Mouse (Mus musculus) layer of hippocampus, adult 11-12 months (tissue): ENCODE results near the gene Acads.
"Not testable (repeated sequence)": the region's sequence is repeated elsewhere in the genome, so short reads cannot be mapped to it uniquely, and the experiment has no call there.

ENCODE experiments used
- DNase-seq: peaks from one replicate; pipeline ENCODE4 v3.0.0; 2022; ENCODE audit warnings: low spot score

Gene Acads

DNA sequence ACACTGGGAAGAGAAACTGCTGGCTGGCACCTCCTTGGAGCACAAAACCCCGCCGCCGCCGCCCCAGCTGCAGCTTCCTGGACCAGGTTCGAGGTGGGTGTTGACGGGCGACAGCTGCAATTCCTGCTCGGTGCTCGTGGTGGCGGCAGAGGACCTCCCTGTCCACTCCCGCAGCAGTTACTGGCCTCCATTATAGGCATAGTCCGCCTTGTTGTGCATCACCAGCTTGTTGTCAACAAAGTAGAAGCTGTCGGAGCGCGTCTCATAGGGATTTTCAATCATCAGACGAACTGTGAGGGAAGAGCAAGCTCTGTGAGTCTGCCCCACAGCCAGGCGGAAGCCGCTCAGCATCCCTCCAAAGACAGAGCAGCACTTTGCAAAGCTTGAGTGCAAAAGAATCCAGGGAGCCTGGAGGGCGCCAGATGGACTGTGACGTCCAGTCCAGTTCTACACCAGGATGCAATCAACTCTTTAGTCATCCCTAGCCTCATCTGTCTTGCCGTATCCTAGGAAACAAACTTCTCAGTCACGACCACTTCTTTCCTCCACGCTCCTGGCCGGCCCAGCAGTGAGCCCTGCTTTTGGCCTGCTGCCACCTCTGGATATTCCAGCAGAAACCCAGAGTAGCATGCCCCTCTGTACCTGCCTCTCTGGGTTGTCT, 6.2 kb upstream of the Acads start:
- peak; percentile 89 for DNase-seq

GRCm38 (mm10) chr5:115124690-115125089, 5.5 kb upstream of the Acads start:
- DNase-seq: no peak

- DNase-seq: no peak
Observed at GRCm38 (mm10) chr5:115120978-115121377, 1.8 kb upstream of the Acads start.

- DNase-seq: no peak
Observed at GRCm38 (mm10) chr5:115117467-115117866, 1.7 kb downstream of the Acads start.

- no peak for DNase-seq
Observed at GRCm38 (mm10) chr5:115116426-115116825, 2.7 kb downstream of the Acads start.

DNA sequence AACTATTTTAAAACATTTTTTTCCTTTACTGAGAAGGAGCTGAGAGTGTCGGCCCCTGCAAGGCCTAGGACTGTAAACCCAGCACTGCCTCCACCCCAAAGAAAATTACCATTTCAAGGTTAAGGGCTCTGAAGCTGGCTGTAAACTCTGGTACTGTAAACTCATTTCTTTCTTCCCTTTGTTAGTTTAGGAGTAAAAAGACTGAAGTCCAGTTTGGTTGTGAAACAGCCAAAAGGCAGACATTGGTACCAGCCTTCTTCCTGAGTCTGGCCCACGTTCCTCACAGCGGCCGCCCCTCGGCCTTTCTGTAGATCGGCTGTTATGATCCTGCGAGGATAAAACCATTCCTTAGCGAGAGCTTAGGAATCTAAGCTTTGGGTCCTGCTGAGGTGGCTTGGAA, 4.6 kb downstream of the Acads start:
- no peak for DNase-seq

- no peak for DNase-seq
Observed at GRCm38 (mm10) chr5:115113244-115113643, 5.9 kb downstream of the Acads start.

GRCm38 (mm10) chr5:115111156-115111555, 8.0 kb downstream of the Acads start:
- DNase-seq: no peak

DNA sequence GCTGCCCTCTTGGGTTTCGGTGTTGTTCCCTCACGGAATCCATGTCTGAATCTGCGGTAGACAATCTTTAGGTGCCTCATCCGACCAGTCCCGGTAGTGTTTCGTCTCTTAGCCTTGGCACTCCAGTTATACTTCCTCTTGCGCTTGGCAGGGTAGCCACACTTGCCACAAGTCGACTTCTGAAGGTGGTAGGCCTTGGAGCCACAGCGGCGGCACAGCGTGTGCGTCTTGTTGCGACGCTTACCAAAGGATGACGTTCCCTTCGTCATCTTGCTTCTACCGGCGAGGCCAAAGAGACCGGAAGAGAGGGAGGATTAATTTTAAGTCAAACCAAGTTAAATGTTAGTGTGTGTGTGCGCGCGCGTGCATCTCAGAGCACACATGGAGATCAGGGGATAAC, 15.9 kb downstream of the Acads start:
- not testable (repeated sequence) for DNase-seq

- no peak for DNase-seq
Observed at GRCm38 (mm10) chr5:115102231-115102630, 16.9 kb downstream of the Acads start.

GRCm38 (mm10) chr5:115100473-115100872, 18.7 kb downstream of the Acads start:
- no peak for DNase-seq

GRCm38 (mm10) chr5:115099991-115100390, 19.2 kb downstream of the Acads start:
- no peak for DNase-seq

DNA sequence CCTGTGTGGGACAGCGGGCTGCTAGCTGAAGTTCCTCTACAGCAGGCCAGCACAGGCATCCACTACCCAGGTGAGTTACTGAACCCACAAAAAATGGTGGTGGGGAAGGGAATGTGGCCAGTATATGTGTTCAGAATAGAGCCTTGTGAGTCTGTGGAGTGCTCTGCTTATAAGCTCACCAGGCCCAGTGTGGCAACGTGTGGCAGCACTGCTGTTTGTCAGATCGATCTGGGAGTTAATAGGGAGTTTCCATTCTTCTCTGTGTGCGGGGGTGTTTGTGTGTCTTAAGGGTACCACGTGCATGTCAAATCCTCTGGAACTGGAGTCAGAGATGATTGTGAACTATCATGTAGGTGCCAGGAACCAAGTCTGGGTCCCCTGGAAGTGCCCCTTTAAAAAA, 19.6 kb downstream of the Acads start:
- DNase-seq: no peak

DNA sequence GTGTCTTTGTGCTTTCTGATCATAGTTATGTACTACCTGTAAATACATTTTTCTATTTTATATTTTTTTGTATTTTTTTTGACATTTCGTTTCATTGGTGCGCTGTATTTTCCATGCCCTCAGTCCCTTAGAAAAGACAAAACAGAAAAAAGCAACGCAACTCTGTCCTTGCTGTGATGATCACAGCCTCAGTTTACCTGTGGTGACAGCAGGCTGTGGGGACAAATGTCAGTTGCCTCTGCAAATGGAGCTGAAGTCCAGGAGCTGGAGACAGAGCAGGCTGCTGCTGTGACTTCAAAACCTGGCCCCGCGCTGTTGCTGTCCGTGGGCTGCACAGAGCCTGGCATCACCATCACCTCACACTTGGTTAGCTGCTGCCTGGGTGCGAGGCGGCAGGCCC, 21.0 kb downstream of the Acads start, which contains the start of gene Gm10401:
Gene Gm10401 (minus strand): TSS at position 101 of the 400 bp plus-strand sequence.
- DNase-seq: no peak

- DNase-seq: no peak
Observed at GRCm38 (mm10) chr5:115091776-115092175, 27.4 kb downstream of the Acads start.

GRCm38 (mm10) chr5:115091015-115091414, 28.1 kb downstream of the Acads start:
- no peak for DNase-seq

DNA sequence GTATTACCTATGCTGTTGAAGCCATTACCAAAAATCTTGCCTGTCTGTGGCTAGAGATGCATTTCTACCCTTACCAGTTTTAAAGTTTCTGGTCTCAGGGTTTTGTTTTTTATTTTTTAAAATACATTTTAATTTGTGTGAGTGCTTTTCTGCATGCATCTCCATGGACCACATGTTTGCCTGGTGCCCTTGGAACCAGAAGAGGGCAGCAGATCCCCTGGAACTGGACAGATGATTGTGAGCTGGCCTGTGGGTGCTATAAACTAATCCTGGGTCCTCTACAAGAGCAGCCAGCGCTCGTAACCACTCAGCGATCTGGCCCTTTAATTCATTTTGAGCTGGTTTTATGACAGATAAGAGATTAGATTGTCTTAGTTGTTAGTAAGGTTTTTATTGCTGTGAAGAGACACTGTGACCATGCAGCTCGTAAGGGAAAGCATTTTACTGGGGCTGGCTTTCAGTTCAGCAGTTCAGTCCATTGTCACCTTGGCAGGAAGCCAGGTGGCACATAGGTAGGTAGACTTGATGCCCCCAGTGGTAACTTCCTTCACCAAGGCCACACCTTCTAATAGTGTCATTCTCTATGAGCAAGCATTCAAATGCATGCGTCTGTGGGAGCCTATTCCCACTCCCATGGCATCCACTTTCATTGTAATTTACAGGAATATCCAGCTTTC, 29.4 kb downstream of the Acads start:
- no peak for DNase-seq

DNA sequence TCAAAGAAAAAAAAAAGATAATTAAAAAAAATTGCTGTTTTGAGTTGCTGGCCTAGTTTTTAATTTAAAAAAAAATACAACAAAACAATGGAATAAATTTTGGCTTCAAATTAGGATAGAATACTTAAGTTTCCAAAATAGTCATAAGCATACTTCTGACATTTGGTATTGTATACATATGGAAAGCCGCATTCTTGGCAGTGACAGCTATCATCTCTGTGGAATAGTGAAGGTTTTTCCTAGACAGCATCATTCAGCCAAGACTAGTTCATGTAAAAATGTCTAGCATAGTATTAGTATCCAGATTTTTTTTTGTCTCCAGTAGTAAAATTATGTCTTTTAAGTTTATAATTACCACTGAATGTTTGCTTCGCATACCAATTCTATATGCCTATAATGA, 33.5 kb downstream of the Acads start:
- DNase-seq: no peak

DNA sequence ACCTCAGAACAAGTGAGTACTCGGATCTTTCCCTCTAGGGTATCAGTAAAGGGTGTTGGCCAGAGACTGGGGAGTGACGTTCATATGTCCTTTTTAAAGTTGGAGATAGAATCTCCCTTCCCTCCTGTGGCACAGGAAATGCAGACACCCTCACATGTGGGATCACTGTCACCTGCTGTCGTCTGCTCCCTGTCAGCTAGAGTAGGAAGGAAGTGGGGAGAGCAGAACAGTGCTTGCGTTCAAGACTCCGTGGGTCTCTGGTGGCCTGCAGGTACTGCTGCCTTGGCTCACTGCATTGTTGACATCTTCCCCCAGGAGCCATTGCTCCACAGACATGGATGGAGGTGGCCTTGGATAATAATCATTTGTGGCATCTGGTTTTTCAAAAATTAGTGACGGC, 35.7 kb downstream of the Acads start:
- DNase-seq: no peak

DNA sequence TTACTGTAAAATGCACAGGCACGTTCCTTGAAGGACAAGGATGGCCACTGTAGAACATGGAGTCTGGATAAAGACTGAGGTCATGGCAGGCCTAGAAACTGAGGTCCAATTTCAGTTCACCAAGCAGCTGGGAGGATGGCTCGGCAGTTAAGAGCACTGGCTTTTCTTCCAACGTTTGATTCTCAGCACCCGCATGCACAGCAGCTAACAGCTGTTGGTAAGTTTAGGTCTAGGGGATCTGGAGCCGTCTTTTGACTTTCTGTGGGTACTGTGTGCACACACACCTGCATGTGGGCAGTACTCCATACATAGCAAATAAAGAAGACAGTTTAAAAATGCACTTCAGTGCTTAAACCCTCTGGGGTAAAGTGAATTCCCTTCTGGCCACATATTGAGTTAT, 37.5 kb downstream of the Acads start:
- no peak for DNase-seq

- peak; percentile 66 for DNase-seq
Observed at GRCm38 (mm10) chr5:115076144-115076901, 42.8 kb downstream of the Acads start.

DNA sequence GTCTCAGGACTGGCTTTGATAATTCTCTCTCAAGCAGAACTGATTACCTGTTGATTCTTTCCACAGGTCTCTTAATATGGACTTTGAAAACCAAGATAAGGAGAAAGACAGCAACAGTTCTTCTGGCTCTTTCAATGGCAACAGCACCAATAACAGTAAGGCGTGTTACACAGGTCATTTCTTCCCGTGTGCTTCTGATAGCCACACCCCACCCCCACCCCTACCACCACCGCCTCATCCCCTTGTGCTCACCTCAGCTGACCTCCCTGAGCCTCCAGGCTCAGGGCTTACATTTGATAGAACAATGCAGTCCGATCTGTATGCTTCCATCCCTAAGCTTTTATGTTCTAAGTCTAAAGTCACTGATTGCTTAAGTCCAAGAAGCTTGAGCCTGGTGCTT, 44.4 kb downstream of the Acads start:
- no peak for DNase-seq

GRCm38 (mm10) chr5:115073306-115073705, 45.8 kb downstream of the Acads start:
- DNase-seq: not testable (repeated sequence)
